Mouse (Mus musculus) natural killer cell, adult 2 months (primary cell): ENCODE measurements around the gene Gm6993.

Experiments
- DNase-seq, 2 experiments: peaks; one replicate each; pipeline ENCODE4 v3.0.0; 2022; ENCODE audit warnings: low spot score in 2 of 2

The Gm6993 gene

DNA sequence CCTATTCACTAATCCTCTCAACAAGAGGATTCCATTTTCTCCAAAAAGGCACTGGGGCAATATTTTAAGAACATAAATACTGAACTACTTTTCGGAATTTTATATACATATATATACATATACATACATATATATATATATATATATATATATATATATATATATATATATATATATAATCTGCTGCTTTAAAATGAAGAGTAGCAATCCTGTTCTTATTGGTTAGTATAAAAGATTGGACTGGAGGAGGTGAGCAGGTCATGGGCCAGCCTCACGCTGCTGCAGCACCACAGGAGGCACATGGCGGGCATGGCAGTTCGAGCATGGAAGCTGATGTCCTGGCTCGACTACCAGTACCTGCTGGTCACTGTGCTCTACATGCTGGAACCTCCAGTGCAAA, at the start of gene Gm6993:
TSS of gene Gm6993 (plus strand) at position 301 of the 400 bp plus-strand sequence.
- DNase-seq, result no peak

DNA sequence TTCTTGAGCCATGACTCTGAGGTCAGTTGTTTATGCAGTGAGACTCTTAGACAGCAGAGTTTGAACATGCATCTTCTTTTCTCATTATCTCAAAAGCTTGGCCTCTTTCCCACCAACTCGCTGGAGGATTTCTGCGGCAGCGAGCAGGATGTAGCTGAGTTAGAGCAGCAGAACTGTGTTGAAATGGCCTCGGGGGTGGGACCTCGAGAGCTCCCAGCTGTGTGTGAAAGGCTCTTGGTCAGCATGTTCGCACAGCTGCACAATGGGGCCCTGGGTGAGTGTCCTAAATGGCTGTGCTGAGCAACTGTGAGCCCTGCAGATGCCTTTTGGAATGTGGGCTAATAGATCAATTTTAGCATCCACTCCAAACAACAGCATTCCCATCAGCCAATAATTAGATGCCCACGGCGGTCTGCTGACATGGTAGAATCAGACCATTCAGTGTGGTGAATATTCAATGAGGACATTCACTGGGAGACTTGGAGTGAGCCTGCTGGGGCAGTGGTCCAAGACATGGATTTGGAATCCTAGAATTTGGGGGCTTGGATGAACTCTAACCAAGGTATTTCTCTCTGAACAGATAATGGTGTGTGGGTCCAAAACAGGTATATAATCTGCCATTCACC, 49.1 kb upstream of the Gm6993 start:
- no peak for DNase-seq

DNA sequence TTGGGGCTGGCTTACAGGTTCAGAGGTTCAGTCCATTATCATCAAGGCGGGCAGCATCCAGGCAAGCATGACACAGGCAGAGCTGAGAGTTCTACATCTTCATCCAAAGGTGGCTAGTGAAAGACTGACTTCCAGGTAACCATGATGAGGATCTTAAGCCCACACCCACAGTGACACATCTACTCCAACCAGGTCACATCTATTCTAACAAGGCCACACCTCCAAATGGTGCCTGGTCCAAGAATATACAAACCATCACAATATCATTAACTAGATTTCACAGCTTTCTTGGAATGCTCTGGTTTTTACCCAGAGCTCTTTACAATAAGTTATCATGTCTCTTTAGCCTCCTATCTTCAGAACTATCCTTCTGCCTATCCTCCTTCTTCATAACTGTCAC, 38.1 kb upstream of the Gm6993 start:
- DNase-seq, result no peak

DNA sequence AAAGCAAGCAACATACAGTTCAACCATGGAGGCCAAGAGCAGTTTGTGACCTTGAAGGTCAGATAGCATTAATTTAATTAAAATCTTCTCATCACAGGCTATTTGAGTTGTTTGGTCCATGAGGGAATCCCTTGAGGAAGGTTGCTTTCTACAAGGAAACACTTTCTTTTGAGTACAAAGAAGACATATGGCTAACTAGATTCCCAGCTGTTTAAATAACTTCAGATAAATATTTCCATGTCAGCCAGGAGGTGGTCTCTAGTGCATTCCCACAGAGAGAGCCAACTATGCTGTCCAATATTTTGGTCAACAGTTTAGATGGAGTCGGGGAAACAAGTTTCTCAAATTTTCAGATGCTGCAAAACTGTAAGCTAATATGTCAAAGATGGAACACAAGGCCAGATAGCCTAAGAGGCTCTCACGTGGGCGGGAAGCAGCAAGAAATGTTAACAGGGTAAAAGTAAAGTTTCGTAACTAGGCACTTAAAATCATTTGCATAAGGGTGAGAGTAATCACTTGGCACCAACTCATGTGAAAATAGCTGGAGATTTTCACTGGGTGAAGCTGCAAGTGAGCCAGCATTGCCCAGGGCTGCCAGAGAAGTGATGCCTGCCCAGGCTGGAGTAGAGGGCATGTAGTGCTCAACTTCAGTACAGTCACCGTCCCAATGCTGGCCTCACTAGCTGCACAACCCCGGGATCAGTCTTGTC, 36.7 kb upstream of the Gm6993 start:
- DNase-seq, result no peak

DNA sequence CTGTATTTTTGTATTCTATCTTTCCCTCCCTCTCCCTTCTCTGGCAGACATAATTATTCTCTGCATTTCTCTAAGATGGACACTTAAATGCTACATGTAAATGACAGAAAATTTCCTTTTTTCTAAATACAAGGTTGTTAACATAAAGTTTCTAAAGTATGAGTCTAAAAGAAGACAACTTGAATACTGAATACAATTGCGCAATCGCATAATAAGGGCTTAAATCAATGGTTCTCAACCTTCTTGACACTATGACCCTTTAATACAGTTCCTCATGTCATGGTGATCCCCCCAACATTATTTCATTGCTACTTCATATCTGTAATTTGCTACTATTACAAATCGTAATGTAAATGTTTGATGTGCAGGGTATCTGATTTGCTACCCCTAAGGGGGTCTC, 35.7 kb upstream of the Gm6993 start:
- no peak for DNase-seq

DNA sequence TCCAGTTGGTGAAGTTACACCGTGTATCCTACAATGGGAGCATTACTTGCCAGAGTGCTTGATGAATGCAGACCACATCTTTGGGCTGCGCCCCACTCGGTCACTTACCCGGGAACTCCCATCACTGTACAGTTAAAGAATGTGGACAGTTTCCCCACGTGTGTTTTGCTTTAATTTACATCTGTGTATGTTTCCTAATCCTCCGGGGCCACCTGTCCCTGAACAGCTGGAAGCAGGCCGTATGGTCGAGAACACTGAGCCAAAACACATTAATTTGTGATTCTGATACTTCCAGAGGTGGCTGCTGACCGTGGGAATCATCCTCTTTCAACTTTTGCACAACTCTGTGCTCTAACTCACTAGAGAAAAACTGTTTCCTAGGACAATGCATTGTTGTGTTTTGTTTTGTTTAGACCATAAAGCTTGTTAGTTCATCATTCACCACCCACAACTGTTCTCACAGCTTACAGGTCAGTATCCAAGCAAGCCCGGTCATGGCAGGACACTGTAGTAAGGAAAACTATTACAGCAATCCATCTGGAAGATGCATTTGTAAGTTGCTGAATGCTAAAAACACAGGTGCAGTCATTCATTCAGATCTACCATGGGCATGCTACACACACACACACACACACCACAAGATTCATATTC, 34.5 kb upstream of the Gm6993 start:
- DNase-seq, result no peak

DNA sequence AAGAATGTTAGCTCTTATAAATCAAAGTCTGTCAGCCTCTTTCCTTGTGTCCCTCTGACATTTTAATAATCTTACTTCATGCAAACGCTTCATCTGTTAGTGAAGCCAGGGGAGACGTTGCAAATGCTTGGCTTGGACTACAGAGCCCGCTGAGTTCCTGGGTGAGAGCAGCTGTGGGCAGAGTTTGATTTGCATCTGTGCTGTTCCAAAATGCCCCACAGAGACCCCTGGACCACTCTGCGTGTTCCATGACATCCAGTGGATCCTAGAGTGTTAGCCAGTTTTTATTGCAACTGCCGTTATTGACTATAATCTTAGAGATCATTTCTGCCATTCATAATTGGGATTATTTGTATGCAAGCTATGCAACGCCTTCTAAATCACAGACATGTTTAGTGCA, 31.8 kb upstream of the Gm6993 start:
- no peak for DNase-seq

DNA sequence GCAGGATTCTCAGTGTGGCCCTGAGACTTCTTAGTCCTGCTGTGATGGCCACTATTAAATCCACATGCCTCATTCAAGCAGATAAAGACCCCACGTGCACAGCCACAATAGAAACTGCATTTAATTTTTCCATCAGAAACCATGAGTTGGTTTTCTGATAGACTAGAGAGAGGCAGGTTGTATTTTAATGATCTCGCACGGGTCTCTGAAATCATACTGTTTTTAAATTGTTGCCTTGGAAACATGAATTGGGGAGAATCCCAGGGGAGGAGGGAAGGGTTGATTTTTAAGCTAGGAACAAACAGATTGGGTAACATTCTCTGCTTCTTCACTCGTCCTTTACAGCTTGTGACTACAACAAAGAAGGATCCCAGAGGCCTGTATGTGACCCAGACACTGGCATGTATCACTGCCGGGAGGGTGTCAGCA, 31.2 kb upstream of the Gm6993 start:
- no peak for DNase-seq

DNA sequence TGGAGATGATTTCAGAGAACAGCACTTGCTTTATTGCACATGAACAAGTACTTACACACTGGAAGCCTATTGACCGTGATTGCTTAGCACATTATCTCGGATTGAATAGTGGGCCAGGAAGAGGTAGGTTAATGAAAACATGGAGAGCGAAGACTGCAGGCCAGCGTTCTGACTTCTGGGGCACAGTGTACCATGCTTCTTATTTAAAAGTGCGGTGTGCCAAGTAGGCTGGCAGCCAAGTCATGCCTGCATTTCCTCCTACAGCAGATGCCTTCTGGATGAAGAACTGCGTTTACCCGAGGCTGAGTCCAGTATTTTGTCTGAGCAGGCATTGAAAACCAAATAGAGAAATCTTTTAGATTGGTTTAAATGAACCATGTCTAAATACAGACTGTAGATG, 27.0 kb upstream of the Gm6993 start:
- DNase-seq, result no peak

DNA sequence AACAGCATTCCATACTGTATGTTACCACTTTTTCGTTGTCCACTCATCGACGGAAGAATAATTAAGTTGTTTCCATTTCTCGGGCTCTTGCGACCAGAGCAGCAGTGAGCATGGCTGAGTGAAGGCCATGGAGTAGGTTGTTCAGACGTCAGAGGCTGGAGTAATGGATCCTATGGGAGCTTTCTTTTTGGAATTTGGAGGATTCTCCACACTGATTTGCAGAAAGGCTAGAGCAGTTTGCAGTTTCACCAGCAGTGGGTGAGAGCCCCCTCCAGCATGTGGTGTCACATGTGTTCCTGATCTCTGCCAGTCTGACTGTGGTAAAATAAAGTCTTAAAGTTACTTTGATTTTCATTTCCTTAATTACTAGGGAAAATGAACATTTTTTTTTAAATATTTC, 25.6 kb upstream of the Gm6993 start:
- DNase-seq, result no peak

DNA sequence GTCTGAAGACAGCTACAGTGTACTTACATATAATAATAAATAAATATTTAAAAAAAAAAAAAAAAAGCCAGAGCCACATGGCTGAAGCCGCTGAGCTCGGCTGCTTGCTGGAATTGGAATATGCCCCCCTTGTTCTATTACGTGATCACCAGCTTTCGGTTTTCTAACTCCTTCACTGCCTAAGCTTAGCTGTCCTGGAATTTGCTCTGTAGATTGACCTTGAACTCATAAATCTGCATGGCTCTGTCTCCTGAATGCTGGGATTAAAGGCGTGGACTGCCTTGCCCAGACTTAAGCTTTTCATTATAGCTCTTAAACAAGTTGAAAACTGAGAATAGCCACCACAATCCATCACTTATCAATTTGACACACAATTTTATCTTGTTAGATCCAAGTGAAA, 23.3 kb upstream of the Gm6993 start:
- no peak for DNase-seq

DNA sequence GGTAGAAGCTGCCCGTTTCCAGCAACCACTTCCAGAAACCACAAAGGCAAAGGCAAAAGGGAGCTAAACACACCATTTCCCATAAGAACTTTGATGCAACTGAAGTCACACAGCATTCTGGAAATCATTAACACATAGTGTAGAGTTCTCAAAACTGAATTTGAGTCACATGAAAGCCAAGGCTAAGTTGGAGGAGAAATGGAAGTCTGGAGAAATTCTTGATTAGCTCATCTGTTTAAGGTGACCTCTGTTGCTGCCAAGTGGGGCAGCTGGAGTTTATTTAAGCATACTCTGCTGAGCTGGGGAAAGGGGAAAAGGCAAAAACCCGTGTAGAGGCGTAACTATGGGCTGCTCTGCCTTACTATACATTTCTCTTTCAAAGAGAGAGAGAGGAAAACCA, 21.8 kb upstream of the Gm6993 start:
- no peak for DNase-seq

DNA sequence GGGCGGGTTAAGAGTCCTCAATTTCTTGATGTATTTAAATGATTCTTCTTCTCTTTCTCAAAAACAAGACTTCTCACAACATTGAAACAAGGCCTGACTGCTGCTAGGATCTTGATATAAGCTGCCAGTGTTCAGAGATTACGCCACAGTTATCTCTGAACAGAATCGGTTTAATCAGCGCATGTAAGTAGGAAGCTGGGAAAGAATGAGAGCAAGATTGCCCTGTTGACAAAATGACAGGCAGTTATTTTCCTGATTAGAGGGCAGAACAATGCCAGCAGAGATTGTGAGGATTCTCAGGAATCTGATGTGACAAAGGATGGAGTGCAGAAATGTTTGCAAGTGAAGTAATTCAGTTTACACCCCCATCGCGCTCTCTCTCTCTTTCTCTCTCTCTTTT, 19.0 kb upstream of the Gm6993 start:
- DNase-seq, result no peak

DNA sequence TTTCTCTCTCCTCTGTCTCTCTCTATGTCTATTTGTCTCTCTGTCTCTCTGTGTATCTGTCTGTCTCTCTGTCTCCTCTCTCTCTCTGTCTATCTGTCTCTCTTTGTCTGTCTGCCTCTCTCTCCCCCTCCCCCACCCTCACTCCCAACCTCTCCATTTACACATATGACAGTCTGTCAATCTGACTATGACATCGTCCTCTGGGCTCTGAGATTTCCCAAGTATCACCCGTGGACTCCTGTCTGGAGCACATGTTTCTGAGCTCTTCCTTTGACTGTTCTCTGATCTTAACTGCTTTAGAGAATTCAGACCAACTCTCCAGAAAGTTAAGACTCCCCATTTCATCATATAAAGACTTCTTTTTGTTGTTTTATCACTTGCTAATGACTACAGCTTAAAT, 18.3 kb upstream of the Gm6993 start:
- no peak for DNase-seq

DNA sequence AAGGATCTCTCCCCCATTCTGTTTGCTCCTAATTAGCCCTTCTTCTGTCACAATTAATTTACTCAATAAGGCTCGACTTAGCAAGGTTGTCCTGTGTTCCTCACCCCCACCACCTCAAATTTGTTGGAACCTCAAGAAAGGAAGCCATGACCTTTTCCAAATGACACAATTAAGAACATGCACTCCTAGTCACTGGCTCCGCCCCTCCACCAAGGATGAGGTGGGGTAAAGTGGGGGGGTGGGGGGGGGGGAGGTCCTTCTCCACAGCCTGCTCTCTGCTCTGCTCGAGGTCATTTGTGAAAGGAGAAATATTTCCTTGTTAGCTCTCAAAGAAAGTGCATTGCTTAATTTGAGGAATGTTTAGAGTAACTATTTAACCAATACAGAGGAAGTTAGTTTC, 17.8 kb upstream of the Gm6993 start:
- DNase-seq, result no peak

DNA sequence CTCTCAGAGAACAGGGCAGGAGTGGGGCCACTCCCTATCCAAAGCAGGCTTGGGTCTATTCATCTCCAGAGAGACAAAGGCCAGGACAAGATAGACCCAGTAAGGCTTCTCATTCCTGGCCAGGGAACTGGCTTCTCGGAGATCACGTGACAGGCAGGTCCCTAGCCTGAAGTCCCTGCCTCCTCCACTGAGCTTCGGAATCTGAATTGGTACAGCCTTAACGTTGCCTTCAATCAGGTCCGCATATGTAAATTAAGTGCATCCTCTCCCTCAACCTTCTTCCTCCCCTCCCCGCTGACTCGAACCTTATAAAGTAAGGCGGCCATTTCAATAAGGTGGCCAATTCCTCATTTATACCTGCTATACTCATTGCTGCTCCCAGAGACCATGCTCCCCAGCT, 15.1 kb upstream of the Gm6993 start:
- no peak for DNase-seq

DNA sequence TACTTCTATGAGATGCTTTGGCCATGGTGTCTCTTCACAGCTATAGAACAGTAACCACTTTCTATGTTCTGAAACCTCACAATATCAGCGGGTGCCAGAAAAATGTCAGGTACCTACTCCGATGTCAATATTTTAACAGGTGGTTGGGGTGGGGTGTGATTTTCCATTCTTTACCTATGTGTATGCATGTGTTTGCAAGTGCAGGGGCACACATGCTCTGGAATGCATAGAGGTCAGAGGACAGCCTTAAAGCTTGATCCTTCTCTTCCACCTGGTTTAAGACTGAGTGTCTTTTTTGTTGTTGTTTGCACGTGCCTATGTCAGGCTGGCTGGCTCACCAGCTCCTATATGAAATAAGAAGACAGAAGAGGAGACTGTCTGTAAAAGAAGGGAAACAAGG, 13.4 kb upstream of the Gm6993 start:
- no peak for DNase-seq

DNA sequence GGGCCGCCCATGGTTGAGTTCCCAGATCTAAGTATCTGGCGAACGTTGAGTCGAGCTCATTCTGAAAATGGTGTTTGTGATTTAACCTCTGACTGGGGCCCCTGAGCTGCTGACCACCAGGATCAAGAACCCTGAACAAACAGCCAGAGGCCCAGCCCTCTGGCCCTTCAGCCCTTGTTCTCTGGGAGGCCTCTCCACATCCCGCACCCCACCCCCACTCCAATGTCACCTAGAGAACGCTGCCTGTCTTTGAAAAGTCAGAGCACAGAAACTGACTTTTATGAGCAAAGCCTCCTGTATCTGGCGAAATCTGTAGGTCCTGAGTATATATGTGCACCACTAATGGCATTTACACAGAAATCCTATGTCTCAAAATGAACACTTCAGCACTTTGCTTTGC, 11.7 kb upstream of the Gm6993 start:
- DNase-seq, result no peak

DNA sequence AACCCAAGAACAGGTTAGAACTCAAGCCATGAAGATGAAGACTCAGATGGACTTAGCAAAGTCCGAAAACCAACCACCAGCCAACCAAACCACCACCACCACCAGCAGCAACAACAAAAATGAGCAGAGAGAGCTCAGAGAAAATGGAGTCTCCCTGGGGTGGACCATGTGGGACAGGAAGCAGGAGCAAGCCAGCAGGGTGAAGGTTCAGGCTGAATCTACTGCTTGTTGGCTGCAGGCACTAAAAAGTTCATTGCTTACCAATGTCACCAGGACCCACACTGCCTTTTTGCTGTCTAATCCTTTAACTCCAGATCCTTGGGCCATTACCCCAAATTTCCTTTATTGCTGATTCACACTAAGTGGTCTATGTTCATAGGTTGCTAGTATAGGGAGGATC, 7.9 kb upstream of the Gm6993 start:
- no peak for DNase-seq

DNA sequence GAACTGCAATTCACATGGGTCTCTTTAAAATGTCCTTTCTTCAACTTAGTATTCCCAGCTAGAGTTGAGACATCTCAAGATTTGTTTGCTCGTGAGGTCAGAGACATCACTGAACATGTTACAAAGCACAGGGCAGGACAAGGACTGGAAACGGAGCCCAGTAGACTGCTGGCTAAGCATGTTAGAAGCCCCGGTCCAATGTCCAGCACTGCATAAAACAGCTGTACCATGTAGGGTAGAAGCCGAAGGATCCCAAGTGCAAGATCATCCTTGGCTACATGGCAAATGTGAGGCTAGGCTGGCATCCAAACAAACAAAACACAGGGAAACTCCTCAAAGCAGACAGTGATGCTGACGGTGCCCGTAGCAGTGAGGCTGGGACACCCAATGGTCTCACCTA, 5.6 kb upstream of the Gm6993 start:
- DNase-seq, result no peak

DNA sequence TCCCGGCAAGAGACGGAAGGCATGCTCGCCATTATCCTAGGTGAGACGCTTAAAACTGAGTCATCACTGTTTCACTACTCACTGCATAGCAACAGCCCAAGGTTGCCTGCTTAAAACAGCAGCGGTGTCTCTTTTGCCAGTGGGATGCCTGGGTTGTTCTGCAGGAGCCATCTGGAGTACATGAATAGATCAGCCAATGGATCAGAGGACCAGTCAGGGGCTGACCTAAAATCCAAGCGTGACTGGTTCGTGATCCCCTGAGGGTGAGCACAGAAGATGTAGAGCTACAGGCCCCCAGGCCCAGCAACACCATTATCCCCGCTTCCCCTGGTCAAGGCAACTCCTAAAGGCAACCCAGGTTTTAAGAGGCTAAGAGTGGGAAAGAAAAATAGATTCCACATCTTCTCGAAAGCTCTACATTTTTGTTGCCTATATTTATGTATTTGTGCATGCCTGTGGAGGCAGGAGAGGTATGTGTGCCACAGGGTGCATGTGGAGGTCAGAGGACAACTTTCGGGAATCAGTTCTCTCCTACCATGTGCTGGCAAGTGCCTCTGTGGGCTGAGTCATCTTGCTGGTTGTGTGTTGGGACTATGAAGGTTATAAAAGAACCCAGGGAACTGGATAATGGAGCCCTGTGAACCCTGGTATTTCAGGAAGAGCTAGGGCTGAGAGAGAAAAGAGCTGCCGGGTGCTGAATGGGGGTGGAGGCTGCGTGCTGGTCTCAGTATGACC, 3.5 kb upstream of the Gm6993 start:
- no peak for DNase-seq

DNA sequence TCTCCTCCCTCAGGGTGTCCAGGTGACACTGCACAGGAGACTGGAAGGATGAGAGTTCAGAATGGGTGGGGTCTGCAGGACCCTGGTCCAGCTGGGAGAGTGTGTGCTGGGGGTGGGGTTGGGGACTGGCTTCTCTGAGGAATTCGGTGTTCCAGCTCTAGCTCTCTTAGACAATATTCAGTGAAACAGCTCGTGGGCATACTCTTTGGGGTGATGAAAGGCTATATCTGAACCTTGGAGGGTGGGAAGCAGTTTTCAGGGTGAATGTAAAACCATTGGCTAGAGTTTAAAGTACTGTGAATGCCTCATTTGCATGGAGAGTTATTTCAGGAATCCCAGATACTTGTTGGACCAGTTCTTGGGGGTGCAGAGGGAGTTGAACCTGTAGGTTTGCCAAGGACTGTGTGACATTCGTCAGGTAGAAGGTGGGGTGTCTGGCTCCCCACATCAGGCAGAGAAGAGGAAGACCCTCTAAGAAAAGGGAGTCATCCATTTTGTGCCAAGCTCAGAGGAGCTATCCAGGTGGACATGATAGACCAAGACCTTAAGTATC, 1.5 kb upstream of the Gm6993 start:
- no peak for DNase-seq
